In the genomic region with DNA sequence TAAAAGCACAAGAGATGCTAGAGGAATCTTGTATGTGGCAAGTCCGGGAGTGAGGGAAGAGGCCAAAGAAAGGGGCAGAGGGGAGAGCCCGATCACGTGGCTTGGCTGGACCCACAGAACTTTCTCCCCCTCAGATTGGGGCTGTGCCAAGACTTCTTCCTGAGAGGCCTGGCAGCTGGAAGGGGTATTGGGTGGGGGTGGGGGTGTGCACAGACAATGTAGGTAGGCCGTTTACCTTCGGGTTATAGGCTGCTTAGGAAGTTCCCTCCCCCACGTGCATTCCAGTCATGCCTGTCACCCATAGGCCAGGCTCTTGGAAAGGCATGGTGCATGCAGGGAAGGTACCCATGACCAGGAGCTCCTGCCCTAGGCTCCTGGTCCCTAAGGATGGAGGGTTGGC, we compare ENCODE assay signal across 7 mouse cellular contexts. TPM values are rescaled to one million over a fixed set of nuclear protein-coding genes. Genes with fewer than 3 reads are reported as not detected.
DNase-seq lines count a peak whose midpoint lies in the region; ATAC-seq and TF ChIP-seq lines count a peak whose summit lies in the region.

No protein-coding gene starts in this region.

- no peaks in the 10 kb centered on the region for H3K9me3 ChIP-seq in midbrain, embryonic 13.5 days
- no peaks in the 10 kb centered on the region for H3K9me3 ChIP-seq in midbrain, postnatal 0 days (ENCODE audit: low read length)
- no peaks in the 10 kb centered on the region for H3K9me3 ChIP-seq in heart, embryonic 16.5 days (replicated peaks; ENCODE audit: control insufficient read depth, low read length)
- H3K9me3 ChIP-seq in stomach, postnatal 0 days (ENCODE audit: control insufficient read depth, low read length), result no peaks in the 10 kb centered on the region

- 62% methylated on average over 6 of the region's 6 CpGs for WGBS in midbrain, embryonic 13.5 days
- WGBS in midbrain, postnatal 0 days, result 40% methylated on average over 6 of the region's 6 CpGs
- 11% methylated on average over 6 of the region's 6 CpGs for WGBS in heart, embryonic 16.5 days
- 5% methylated on average over 6 of the region's 6 CpGs for WGBS in stomach, postnatal 0 days

- DNase-seq in midbrain, postnatal 0 days (ENCODE audit: low spot score), result no peak
- peak; percentile 76 to 85 for DNase-seq in kidney, postnatal 25 days
- peak; percentile 63 for DNase-seq in stomach, postnatal 0 days (ENCODE audit: low spot score)
- DNase-seq in layer of hippocampus, adult 2 months (ENCODE audit: low spot score in 2 of 2), result no peak
- DNase-seq in spleen, postnatal 14 days (ENCODE audit: low spot score in 2 of 2), result no peak

- no peak for TF ChIP-seq EP300 in stomach, postnatal 0 days (optimal IDR thresholded peaks at IDR 0.05)

- H3K4me2 ChIP-seq in midbrain, embryonic 13.5 days (replicated peaks), result no peak overlapping the region
- no peak overlapping the region for H3K4me2 ChIP-seq in midbrain, postnatal 0 days (ENCODE audit: low read depth, low read length, poor library complexity, severe bottlenecking)
- H3K4me2 ChIP-seq in heart, embryonic 16.5 days (ENCODE audit: low read depth, low read length), result peak overlapping the region; percentile 33
- no peak overlapping the region for H3K4me2 ChIP-seq in stomach, postnatal 0 days (replicated peaks; ENCODE audit: low read depth)

- H3K36me3 ChIP-seq in midbrain, embryonic 13.5 days, result peaks cover 45% of the 10 kb centered on the region
- peaks cover 45% of the 10 kb centered on the region for H3K36me3 ChIP-seq in midbrain, postnatal 0 days (ENCODE audit: insufficient read depth, low read length)
- peaks cover 28% of the 10 kb centered on the region for H3K36me3 ChIP-seq in heart, embryonic 16.5 days (ENCODE audit: control insufficient read depth, insufficient read depth)
- H3K36me3 ChIP-seq in stomach, postnatal 0 days (ENCODE audit: control insufficient read depth, insufficient read depth, low read length), result peaks cover 13% of the 10 kb centered on the region; the same call in 1 of the 2 replicates

- H3K9ac ChIP-seq in midbrain, embryonic 13.5 days (replicated peaks), result 0 out of 2 replicates have a peak overlapping the region, but pooled peaks have one; percentile 16
- no peak overlapping the region for H3K9ac ChIP-seq in midbrain, postnatal 0 days (replicated peaks; ENCODE audit: low read length, poor library complexity, severe bottlenecking)
- no peak overlapping the region for H3K9ac ChIP-seq in heart, embryonic 16.5 days (ENCODE audit: low read length)
- H3K9ac ChIP-seq in stomach, postnatal 0 days (ENCODE audit: low read length), result 0 out of 2 replicates have a peak overlapping the region, but pooled peaks have one; percentile 14

- peaks cover 26% of the 10 kb centered on the region for H3K4me1 ChIP-seq in midbrain, embryonic 13.5 days (replicated peaks)
- H3K4me1 ChIP-seq in midbrain, postnatal 0 days (ENCODE audit: insufficient read depth, low read length), result peaks cover 5% of the 10 kb centered on the region; the same call in 1 of the 2 replicates
- peaks cover 44% of the 10 kb centered on the region for H3K4me1 ChIP-seq in heart, embryonic 16.5 days (ENCODE audit: control insufficient read depth, insufficient read depth, low read length)
- H3K4me1 ChIP-seq in stomach, postnatal 0 days (replicated peaks; ENCODE audit: control insufficient read depth, insufficient read depth), result peaks cover 12% of the 10 kb centered on the region

- no peak overlapping the region for H3K27ac ChIP-seq in midbrain, embryonic 13.5 days
- no peak overlapping the region for H3K27ac ChIP-seq in midbrain, postnatal 0 days (ENCODE audit: low read depth, low read length)
- H3K27ac ChIP-seq in heart, embryonic 16.5 days (ENCODE audit: low read length), result peak overlapping the region; percentile 69
- H3K27ac ChIP-seq in stomach, postnatal 0 days (replicated peaks), result no peak overlapping the region
- H3K27ac ChIP-seq in layer of hippocampus, adult 2 months, result no peak overlapping the region

- peaks cover 19% of the 10 kb centered on the region for H3K27me3 ChIP-seq in midbrain, embryonic 13.5 days
- peaks cover 5% of the 10 kb centered on the region; the same call in 1 of the 2 replicates for H3K27me3 ChIP-seq in midbrain, postnatal 0 days (ENCODE audit: insufficient read depth, low read length)
- no peaks in the 10 kb centered on the region for H3K27me3 ChIP-seq in heart, embryonic 16.5 days (ENCODE audit: control insufficient read depth, insufficient read depth, low read length)
- H3K27me3 ChIP-seq in stomach, postnatal 0 days (ENCODE audit: control insufficient read depth, insufficient read depth, low read length), result no peaks in the 10 kb centered on the region

- H3K4me3 ChIP-seq in midbrain, embryonic 13.5 days (replicated peaks), result no peak overlapping the region
- H3K4me3 ChIP-seq in midbrain, postnatal 0 days (ENCODE audit: low read depth, low read length), result no peak overlapping the region
- H3K4me3 ChIP-seq in heart, embryonic 16.5 days (ENCODE audit: low read length), result no peak overlapping the region
- H3K4me3 ChIP-seq in stomach, postnatal 0 days (ENCODE audit: low read depth, low read length), result no peak overlapping the region
- no peak overlapping the region for H3K4me3 ChIP-seq in layer of hippocampus, adult 2 months

- no peak for ATAC-seq in midbrain, embryonic 13.5 days
- no peak for ATAC-seq in midbrain, postnatal 0 days (ENCODE audit: low FRiP score)
- no peak; the same call in 1 of the 2 replicates for ATAC-seq in heart, embryonic 16.5 days (replicated peaks; ENCODE audit: extremely low read depth, insufficient read depth, low FRiP score)
- ATAC-seq in stomach, postnatal 0 days (ENCODE audit: low FRiP score, low TSS enrichment), result peak; percentile 18; the same call in 1 of the 2 replicates

- no peak for TF ChIP-seq CTCF in midbrain, postnatal 0 days (IDR thresholded peaks at IDR 0.05)
- no peak for TF ChIP-seq CTCF in stomach, postnatal 0 days (IDR thresholded peaks at IDR 0.05; ENCODE audit: low read depth)
- no peak for TF ChIP-seq CTCF in layer of hippocampus, adult 2 months (conservative IDR thresholded peaks at IDR 0.05)

RNA-seq across cellular contexts. Expression of gene Maff, which starts 13.5 kb away (rescaled TPM):
- polyA plus RNA-seq in midbrain, embryonic 13.5 days (2015; fragmentation: Nextera tagmentation; extraction: Ambion mirVana), result 0.76 and 0.79 TPM in 2 replicates
- 4.0 and 5.4 TPM in 2 replicates for total RNA-seq in midbrain, postnatal 0 days (2014; rRNA removed)
- 0.93 and 1.2 TPM in 2 replicates for polyA plus RNA-seq in midbrain, postnatal 0 days (2015; fragmentation: Nextera tagmentation; extraction: Ambion mirVana)
- 3.9 and 4.1 TPM in 2 replicates for polyA plus RNA-seq in heart, embryonic 16.5 days (2015; fragmentation: Nextera tagmentation; extraction: Ambion mirVana)
- 11.4 and 11.9 TPM in 2 replicates for polyA plus RNA-seq in stomach, postnatal 0 days (2015; fragmentation: Nextera tagmentation; extraction: Ambion mirVana)
- 1 to 10 TPM in 1 of 2 experiments, under 1 TPM in 1; 0.87 to 1.8 TPM for total RNA-seq in layer of hippocampus, adult 2 months (2021)

RNA-seq across cellular contexts. Expression of gene Pla2g6, which starts 31.8 kb away (rescaled TPM):
- polyA plus RNA-seq in midbrain, embryonic 13.5 days (2015; fragmentation: Nextera tagmentation; extraction: Ambion mirVana), result 37.5 and 43.3 TPM in 2 replicates
- total RNA-seq in midbrain, postnatal 0 days (2014; rRNA removed), result 26.8 and 35.3 TPM in 2 replicates
- 14.5 and 17.6 TPM in 2 replicates for polyA plus RNA-seq in midbrain, postnatal 0 days (2015; fragmentation: Nextera tagmentation; extraction: Ambion mirVana)
- 12.1 and 13.7 TPM in 2 replicates for polyA plus RNA-seq in heart, embryonic 16.5 days (2015; fragmentation: Nextera tagmentation; extraction: Ambion mirVana)
- 8.8 and 9.4 TPM in 2 replicates for polyA plus RNA-seq in stomach, postnatal 0 days (2015; fragmentation: Nextera tagmentation; extraction: Ambion mirVana)
- total RNA-seq in layer of hippocampus, adult 2 months (2021), result 10 to 100 TPM; 23.8 to 23.9 TPM

RNA-seq across cellular contexts. Expression of gene Tmem184b, which starts 43.4 kb away (rescaled TPM):
- polyA plus RNA-seq in midbrain, embryonic 13.5 days (2015; fragmentation: Nextera tagmentation; extraction: Ambion mirVana), result 32.8 and 35.0 TPM in 2 replicates
- 54.9 and 75.7 TPM in 2 replicates for total RNA-seq in midbrain, postnatal 0 days (2014; rRNA removed)
- 30.1 and 33.3 TPM in 2 replicates for polyA plus RNA-seq in midbrain, postnatal 0 days (2015; fragmentation: Nextera tagmentation; extraction: Ambion mirVana)
- 71.7 and 75.2 TPM in 2 replicates for polyA plus RNA-seq in heart, embryonic 16.5 days (2015; fragmentation: Nextera tagmentation; extraction: Ambion mirVana)
- 21.2 and 22.3 TPM in 2 replicates for polyA plus RNA-seq in stomach, postnatal 0 days (2015; fragmentation: Nextera tagmentation; extraction: Ambion mirVana)
- 10 to 100 TPM; 53.6 to 56.0 TPM for total RNA-seq in layer of hippocampus, adult 2 months (2021)

Comparison
In these comparisons a context has a peak if more than half of its experiments do, and no peak if none do; other contexts are left out.
1. H3K9ac ChIP-seq: peak in midbrain, embryonic 13.5 days (single experiment) and stomach, postnatal 0 days (single experiment); none in midbrain, postnatal 0 days (single experiment) and heart, embryonic 16.5 days (single experiment).
2. DNase-seq: peak in kidney, postnatal 25 days (2 of 2) and stomach, postnatal 0 days (single experiment); none in midbrain, postnatal 0 days (single experiment), layer of hippocampus, adult 2 months (0 of 2) and spleen, postnatal 14 days (0 of 2).